Mouse (Mus musculus) urinary bladder, adult 18-20 months (tissue): ENCODE data around the gene Bex4.
"Not testable (repeated sequence)": the region's sequence is repeated elsewhere in the genome, so short reads cannot be mapped to it uniquely, and the experiment has no call there.

Experiments used
- DNase-seq, 2 experiments: peaks; one replicate each; pipeline ENCODE4 v3.0.0; 2022; ENCODE audit warnings: low spot score in 2 of 2, mixed read lengths in 2 of 2

Bex4 gene

GRCm38 (mm10) chrX:136138827-136139639, at the start of gene Bex4:
Gene Bex4, plus strand, starts transcription at chrX:136138996.
- not testable (repeated sequence) for DNase-seq

DNA sequence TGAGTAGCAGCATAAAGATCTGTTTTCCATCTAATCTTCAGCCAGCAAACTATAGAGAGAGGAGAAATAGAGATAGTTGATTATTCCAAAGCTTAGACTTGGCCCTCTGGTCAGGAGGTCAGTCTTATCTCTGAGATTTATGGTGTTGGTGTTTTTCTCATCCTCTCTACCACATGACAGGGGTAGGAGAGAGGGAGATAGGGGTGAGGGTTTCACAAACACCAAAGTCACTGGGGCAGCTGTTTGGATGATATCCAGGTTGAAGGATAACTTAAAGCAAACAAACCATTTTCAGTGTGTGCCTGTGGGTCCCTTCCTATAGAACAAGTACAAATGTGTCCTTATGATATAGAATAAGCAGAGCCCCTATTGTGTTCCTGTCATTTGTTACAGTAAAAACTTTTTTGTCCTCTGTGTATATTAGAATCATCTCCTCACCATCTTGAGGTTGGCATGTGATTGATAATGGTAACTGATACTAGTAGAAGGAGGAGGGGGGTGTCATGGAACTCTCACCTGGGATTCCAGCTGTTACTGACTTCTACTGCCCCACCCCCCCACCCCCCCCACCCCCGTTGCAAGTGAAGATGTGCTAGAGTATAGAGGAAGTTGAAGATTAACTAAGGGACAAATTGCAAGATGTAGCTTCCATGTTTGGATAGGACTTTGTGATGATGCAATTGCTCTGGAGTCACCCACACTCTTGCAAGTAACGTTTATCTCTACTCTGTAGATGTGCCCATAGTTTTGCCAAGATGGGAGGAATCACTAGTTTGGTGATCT, 46.1 kb upstream of the Bex4 start:
- no peak for DNase-seq

- no peak for DNase-seq
Observed at GRCm38 (mm10) chrX:136094421-136094820, 44.4 kb upstream of the Bex4 start.

GRCm38 (mm10) chrX:136104046-136104723, 34.6 kb upstream of the Bex4 start:
- DNase-seq = no peak

- no peak for DNase-seq
Observed at GRCm38 (mm10) chrX:136104724-136105088, 34.1 kb upstream of the Bex4 start.

DNA sequence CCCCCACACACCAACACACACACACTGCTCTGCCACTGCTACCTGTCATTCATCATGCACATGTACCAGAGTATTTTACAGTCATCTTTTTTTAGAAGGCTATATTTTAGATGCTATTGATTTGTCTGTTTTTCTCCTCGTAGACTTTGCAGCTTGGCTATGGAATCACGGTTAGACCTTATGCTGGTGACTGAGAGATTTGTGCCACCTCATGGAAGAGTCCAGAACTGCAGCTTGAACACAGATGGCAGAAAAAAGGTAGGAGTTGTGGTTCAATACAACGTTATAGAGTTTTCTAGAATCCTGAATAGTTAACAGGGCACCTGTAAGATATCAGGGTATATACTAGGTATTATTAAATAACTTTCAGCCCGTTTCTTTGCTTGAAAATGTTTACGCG, 30.9 kb upstream of the Bex4 start:
- DNase-seq = peak in 1 of 2 experiments; percentile 1

GRCm38 (mm10) chrX:136115015-136115414, 23.8 kb upstream of the Bex4 start:
- no peak for DNase-seq

- DNase-seq = no peak
Observed at GRCm38 (mm10) chrX:136115419-136115961, 23.3 kb upstream of the Bex4 start.

GRCm38 (mm10) chrX:136127038-136127743, 11.6 kb upstream of the Bex4 start:
- DNase-seq = no peak

DNA sequence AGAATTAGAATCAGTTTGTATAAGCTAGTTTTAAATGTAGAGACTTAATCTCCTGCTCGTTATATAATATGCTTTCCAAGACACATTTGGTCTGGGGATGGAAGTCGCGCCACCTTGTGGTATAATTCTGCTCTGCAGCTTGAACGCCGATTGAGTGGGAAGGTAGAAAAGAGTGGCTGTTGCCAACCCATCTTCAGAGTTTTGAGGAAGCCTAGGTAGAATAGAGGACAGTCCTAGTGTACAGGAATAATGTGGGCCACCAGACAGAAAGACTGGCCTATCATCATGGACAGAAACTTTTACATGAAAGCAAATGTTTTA, 11.1 kb upstream of the Bex4 start:
- peak in 1 of 2 experiments; percentile 15 for DNase-seq

GRCm38 (mm10) chrX:136135559-136135958, 3.2 kb upstream of the Bex4 start:
- no peak for DNase-seq

GRCm38 (mm10) chrX:136139640-136140004, 826 bp downstream of the Bex4 start:
- DNase-seq = not testable (repeated sequence)

DNA sequence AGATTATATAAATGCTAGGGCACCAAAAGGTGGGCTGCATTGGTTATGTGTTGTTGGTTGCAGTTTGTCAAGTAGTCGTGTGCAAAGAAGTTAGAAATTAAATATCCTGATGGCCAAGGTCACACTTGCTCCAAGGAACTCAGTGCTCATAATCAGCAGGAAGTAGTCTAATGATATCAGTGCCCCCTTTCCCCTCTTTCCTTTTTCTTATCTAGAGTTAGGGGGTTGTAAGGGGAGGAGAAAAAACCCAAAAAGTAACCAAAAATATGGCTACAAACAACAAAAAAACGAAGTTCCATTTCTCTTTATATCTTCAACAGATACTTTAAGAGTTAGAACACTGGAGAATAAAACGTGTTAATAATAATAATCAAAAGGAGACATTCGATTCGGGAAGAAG, 2.6 kb downstream of the Bex4 start:
- DNase-seq = no peak

GRCm38 (mm10) chrX:136143711-136144110, 4.9 kb downstream of the Bex4 start:
- DNase-seq = no peak

GRCm38 (mm10) chrX:136144195-136144594, 5.4 kb downstream of the Bex4 start:
- no peak for DNase-seq

DNA sequence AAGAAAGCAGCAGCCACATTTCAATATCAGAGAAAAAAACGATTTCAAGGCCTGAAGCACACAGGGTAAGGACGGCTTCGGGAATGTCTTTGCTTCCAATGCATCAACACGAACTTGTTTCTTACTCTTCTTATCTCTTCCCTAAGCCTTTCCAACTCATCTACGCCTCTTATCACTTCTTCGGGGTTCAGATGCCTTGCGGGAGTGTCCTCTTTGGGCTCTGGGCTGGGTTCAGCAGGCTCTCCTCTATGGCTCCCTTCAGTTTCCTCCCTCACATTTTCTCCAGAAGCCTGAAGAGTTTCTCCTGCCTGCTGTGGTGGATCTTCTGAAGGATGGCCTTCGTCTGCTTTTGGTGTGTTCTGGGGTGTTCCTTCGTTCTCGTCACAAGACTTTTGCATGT, 31.8 kb downstream of the Bex4 start:
- DNase-seq = no peak

DNA sequence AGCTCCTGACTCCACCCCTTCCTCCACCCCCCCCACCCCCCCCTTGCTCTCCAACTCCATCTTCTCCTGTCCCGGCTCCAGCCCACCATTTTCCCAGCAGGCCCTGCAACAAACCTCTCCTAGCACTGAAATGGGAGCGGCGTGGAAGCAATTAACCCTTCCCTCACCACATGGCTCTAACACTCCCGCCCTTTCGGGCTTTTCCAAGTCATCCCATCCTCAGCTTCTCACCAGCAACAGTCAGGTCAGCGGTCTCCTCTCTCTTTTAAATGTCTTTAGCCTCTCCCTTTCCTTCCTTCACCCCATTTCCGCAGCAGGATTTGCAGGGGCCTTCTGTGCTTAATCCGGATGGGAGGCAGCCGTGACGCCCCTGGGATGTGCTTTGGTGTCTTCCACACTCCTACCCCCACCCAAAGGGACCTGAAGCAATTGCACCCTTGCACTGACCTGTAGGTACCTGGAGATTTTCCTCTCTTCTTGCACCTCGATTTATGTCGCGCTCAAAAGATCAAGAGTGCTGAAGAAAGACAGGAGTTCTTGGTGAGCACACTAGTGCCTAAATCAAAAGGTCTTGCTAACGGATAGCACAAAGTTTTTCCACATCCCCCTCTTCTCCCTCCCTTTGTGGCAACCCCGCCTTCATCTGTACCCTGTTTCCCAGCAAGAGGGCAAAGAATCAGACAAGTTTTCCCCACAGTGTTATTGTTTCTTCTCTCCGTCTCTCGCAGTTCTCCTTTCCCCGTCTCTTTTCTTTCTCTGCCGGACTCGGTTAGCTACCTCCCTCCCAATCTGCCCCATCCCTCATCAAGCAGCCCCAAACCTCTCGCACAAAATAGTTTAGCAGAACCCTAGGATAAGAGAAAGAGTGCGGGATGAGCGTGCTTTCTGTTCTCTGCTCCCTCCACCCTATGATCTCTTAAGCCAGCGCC, 32.7 kb downstream of the Bex4 start:
- peak; percentile 4 to 27 for DNase-seq

DNA sequence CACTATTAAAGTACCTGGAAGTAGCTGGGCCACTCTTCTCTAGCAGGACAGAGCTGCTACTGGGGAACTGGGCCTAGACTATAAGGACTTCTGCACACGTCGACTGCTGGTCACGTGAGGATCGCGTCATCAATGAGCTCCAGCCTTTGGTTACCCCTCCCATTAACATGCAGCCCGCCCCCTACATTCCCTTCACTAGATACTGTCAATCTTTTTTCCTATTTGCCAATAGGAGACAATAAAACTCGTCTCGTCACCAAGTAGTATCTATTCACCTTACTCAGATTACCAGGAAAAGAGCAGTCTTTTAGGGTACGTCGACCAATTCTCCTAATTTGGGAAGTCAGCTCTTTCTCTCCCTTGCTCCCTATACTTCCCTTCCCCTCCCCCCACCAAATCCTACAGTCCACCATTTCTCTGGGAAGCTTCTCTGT, 33.3 kb downstream of the Bex4 start, which contains the start of gene Tceal8:
Tceal8 (minus strand) TSS at position 225 of the 434 bp plus-strand sequence.
- DNase-seq = peak; percentile 30 to 59

DNA sequence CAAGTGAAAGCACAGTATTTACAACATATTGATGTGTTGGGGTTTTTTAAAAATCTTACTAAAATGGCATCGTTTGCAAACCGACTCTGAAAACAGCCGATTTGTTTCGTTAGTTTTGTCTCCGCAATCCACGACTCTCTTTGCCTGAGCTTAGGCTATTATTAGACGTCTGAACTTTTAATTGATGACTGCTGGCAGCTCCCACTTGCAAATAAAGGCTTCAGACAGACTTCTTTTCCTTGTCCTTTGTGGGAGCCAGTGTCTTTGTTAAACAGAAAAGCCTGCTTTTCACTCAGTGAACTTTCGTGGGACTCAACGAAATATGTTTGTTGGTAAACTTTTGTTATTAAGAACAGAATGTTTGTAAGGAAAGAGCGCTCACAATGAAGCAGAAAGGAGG, 34.0 kb downstream of the Bex4 start:
- DNase-seq = no peak

GRCm38 (mm10) chrX:136180897-136181553, 42.2 kb downstream of the Bex4 start:
- no peak for DNase-seq
